Mouse (Mus musculus) heart, embryonic 14.5 days (tissue): Measurements from ENCODE around the gene Hes3. TPM values are rescaled to one million over a fixed set of nuclear protein-coding genes. Genes with fewer than 3 reads are reported as not detected.
A peak's percentile ranks its signal among the peaks of the same experiment; 100 is the strongest.

Source experiments
- ATAC-seq: fragments of 200-750 bp; cut with Nextera tagmentation; 2 replicates; pipeline ENCODE4 v1.8.0; 2017; ENCODE audit warnings: low read depth, moderate TSS enrichment; ENCODE audit not compliant: insufficient number of reproducible peaks, insufficient read depth, low FRiP score
- H3K27ac ChIP-seq, 2 experiments: fragments of 200-500 bp in 1 of 2; fragments of 300-500 bp in 1 of 2; sonication (generic) in 1 of 2; replicated peaks in 1 of 2; 2 replicates each; pipeline ENCODE4 v1.5.1; 2012 to 2014; ENCODE audit warnings: low read depth in 2 of 2, low read length in 2 of 2, control low read depth in 1 of 2, mild to moderate bottlenecking in 1 of 2, mixed read lengths in 1 of 2; ENCODE audit not compliant: control insufficient read depth in 1 of 2, insufficient read depth in 1 of 2
- H3K27me3 ChIP-seq: fragments of 300-500 bp; sonication (generic); 2 replicates; pipeline ENCODE4 v1.6.1; 2014; ENCODE audit warnings: mild to moderate bottlenecking, low read length, control low read depth; ENCODE audit not compliant: control insufficient read depth, insufficient read depth
- H3K36me3 ChIP-seq: fragments of 300-500 bp; sonication (generic); 2 replicates; pipeline ENCODE4 v1.6.1; 2014; ENCODE audit warnings: mild to moderate bottlenecking, control low read depth, low read length, mixed read lengths; ENCODE audit not compliant: control insufficient read depth, insufficient read depth
- H3K4me1 ChIP-seq, 2 experiments: fragments of 200-500 bp in 1 of 2; fragments of 300-500 bp in 1 of 2; sonication (generic) in 1 of 2; 2 replicates each; pipeline ENCODE4 v1.6.1; 2012 to 2014; ENCODE audit warnings: low read length in 2 of 2, control low read depth in 1 of 2, mixed read lengths in 1 of 2; ENCODE audit not compliant: control insufficient read depth in 2 of 2, insufficient read depth in 2 of 2
- H3K4me2 ChIP-seq: fragments of 300-500 bp; sonication (generic); 2 replicates; pipeline ENCODE4 v1.6.1; 2014; ENCODE audit warnings: mild to moderate bottlenecking, low read length
- H3K4me3 ChIP-seq, 2 experiments: fragments of 200-500 bp in 1 of 2; fragments of 300-500 bp in 1 of 2; sonication (generic) in 1 of 2; 2 replicates each; pipeline ENCODE4 v1.5.1; 2012 to 2014; ENCODE audit warnings: low read length in 2 of 2, mild to moderate bottlenecking in 2 of 2, control low read depth in 1 of 2, low read depth in 1 of 2, moderate library complexity in 1 of 2; ENCODE audit not compliant: control insufficient read depth in 1 of 2, insufficient read depth in 1 of 2
- H3K9ac ChIP-seq: fragments of 300-500 bp; sonication (generic); 2 replicates; pipeline ENCODE4 v1.6.1; 2014; ENCODE audit warnings: mild to moderate bottlenecking, low read length
- H3K9me3 ChIP-seq: fragments of 300-500 bp; sonication (generic); 2 replicates; pipeline ENCODE4 v1.6.1; 2016; ENCODE audit warnings: low read length, control low read depth; ENCODE audit not compliant: control insufficient read depth
- WGBS: fragments of 180-500 bp; shearing (Covaris S2); extraction: QIAGEN DNeasy Blood & Tissue Kit; methylation state at CpG from one replicate; pipeline ENCODE4 v1.1.7; 2014; 5-methylcytosine and 5-hydroxymethylcytosine counted together
- polyA plus RNA-seq: library from polyadenylated mRNA; unstranded; fragments of >200 nt; fragmentation: Nextera tagmentation; extraction: Ambion mirVana; gene quantifications from 2 replicates; pipeline ENCODE4 v1.2.1, GENCODE M21; 2014

Hes3 gene
- polyA plus RNA-seq, 1 experiment from 2014 or later, result not detected

DNA sequence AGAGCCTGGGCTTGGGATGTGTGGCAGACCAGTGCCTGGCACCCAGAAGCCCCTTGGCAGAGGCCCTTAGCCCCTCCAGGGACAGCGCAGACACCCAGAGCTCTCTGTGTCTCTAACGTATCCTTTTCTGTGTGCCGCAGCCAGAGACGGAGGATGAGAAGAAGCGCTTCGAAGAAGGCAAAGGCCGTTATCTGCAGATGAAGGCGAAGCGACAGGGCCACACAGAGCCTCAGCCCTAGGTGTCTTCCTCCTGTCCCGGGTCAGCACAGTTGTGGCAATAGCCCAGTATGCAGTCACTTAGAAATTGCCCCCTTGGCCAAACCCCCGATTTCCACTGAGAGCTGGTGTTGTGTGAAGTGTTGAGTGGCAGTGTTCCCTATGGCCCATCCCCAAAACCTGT lies 20.1 kb downstream of the Hes3 start:
- H3K9ac ChIP-seq, result peak overlapping the region; percentile 49; the same call in 1 of the 2 replicates
- no peaks in the 10 kb centered on the region for H3K27me3 ChIP-seq
- H3K4me1 ChIP-seq, result peaks cover 39 to 70% of the 10 kb centered on the region in 2 experiments
- peaks cover 13% of the 10 kb centered on the region; the same call in 1 of the 2 replicates for H3K36me3 ChIP-seq
- no peak for ATAC-seq
- no peak overlapping the region for H3K4me2 ChIP-seq
- H3K9me3 ChIP-seq, result no peaks in the 10 kb centered on the region
- peak overlapping the region in 1 of 2 experiments; percentile 92; a peak in 1 of 4 replicates for H3K27ac ChIP-seq
- WGBS, result 88% methylated on average over 11 of the region's 11 CpGs
- no peak overlapping the region for H3K4me3 ChIP-seq

DNA sequence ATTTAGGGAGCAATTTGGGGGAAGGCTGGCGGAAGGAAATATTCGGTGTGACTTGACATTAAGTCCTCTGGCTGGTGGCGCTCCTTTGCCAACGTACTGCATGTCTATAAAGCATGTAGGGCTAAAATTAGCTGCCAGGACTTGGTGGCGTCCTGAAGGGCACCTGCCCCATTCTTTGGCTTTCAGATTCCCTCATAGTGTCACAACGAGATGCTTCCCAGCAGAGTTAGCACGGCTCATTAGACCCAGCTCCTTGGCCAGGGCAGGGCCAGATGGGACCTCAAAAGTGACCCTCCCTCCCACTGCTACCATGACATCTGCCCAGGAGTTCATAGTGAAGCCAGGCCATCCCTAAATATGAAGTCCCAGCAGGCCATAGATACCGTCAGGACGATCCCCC lies 20.9 kb downstream of the Hes3 start:
- H3K4me2 ChIP-seq, result no peak overlapping the region
- H3K4me1 ChIP-seq, result peaks cover 43 to 75% of the 10 kb centered on the region in 2 experiments
- H3K9me3 ChIP-seq, result no peaks in the 10 kb centered on the region
- WGBS, result 54% methylated on average over 9 of the region's 9 CpGs
- no peak overlapping the region for H3K4me3 ChIP-seq
- H3K9ac ChIP-seq, result no peak overlapping the region
- H3K27me3 ChIP-seq, result no peaks in the 10 kb centered on the region
- peaks cover 13% of the 10 kb centered on the region; the same call in 1 of the 2 replicates for H3K36me3 ChIP-seq
- H3K27ac ChIP-seq, result no peak overlapping the region
- no peak for ATAC-seq

DNA sequence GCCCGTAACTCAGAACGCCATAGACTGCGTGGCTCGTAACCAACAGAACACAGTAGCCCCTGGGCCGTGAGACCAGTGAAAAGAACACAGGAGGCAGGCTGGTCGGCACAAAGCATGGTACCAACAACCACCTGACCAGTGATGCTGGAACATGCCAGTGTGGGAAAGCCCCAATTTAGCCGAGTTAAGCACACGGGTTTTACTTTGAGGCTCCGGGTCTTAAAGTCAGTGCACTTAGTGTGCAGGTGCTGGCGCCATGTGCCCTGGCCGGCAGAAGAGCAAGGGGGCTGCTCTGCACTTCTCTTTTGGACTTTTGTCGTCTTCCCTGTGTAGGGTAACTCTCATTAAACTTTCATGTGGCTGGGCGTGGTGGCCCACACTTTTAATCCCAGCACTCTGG lies 21.5 kb downstream of the Hes3 start:
- no peaks in the 10 kb centered on the region for H3K9me3 ChIP-seq
- peaks cover 13% of the 10 kb centered on the region; the same call in 1 of the 2 replicates for H3K36me3 ChIP-seq
- no peaks in the 10 kb centered on the region for H3K27me3 ChIP-seq
- ATAC-seq, result no peak
- peaks cover 39 to 72% of the 10 kb centered on the region in 2 experiments for H3K4me1 ChIP-seq
- H3K27ac ChIP-seq, result no peak overlapping the region
- H3K4me2 ChIP-seq, result no peak overlapping the region
- no peak overlapping the region for H3K4me3 ChIP-seq
- WGBS, result 86% methylated on average over 13 of the region's 13 CpGs
- no peak overlapping the region for H3K9ac ChIP-seq

GRCm38 (mm10) chr4:152267748-152268369 lies 23.6 kb downstream of the Hes3 start:
- H3K27ac ChIP-seq, result no peak overlapping the region
- H3K9ac ChIP-seq, result no peak overlapping the region
- H3K9me3 ChIP-seq, result no peaks in the 10 kb centered on the region
- H3K36me3 ChIP-seq, result peaks cover 13% of the 10 kb centered on the region; the same call in 1 of the 2 replicates
- no peak overlapping the region for H3K4me2 ChIP-seq
- peaks cover 50 to 77% of the 10 kb centered on the region in 2 experiments for H3K4me1 ChIP-seq
- WGBS, result 76% methylated on average over 13 of the region's 13 CpGs
- no peak for ATAC-seq
- no peaks in the 10 kb centered on the region for H3K27me3 ChIP-seq
- H3K4me3 ChIP-seq, result no peak overlapping the region

DNA sequence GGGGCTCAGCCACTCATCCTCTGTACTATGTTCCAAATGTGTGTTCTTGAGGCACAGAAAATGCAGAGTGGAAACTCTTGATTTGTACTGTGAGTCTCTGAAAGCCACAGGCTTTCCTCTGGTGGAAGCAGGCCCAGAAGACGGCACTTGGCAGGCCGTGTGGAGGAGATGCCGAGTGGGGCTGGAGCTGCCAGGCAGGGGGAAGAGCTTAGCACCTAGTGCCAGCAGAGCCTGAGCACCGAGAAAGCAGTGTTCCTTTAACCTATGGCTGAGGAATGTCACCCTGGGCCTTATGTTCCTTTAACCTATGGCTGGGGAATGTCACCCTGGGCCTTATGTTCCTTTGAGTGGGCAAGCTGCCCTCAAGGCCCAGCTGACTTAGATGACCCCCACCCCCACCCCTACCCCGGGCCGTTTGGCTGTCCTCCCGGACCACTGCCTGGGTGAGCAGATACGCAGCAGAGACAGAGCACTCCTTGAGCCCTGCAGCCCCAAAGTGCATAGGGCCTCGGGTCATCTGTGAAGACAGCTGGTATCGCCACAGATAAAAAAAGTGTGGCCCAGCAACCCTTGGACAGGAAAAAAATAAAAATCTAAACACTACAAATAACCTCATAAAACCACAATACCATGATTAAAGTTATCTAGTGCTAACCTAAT lies 25.1 kb downstream of the Hes3 start:
- peak overlapping the region; percentile 28 to 53; a peak in 3 of 4 replicates for H3K27ac ChIP-seq
- peaks cover 49 to 76% of the 10 kb centered on the region in 2 experiments for H3K4me1 ChIP-seq
- H3K4me3 ChIP-seq, result no peak overlapping the region
- no peaks in the 10 kb centered on the region for H3K9me3 ChIP-seq
- H3K4me2 ChIP-seq, result no peak overlapping the region
- WGBS, result 43% methylated on average over 10 of the region's 10 CpGs
- peaks cover 11% of the 10 kb centered on the region; the same call in 1 of the 2 replicates for H3K36me3 ChIP-seq
- H3K27me3 ChIP-seq, result no peaks in the 10 kb centered on the region
- no peak for ATAC-seq
- no peak overlapping the region for H3K9ac ChIP-seq

GRCm38 (mm10) chr4:152265791-152266190 lies 25.7 kb downstream of the Hes3 start:
- no peaks in the 10 kb centered on the region for H3K9me3 ChIP-seq
- H3K27ac ChIP-seq, result peak overlapping the region in 1 of 2 experiments; percentile 53; a peak in 2 of 4 replicates
- peaks cover 49 to 76% of the 10 kb centered on the region in 2 experiments for H3K4me1 ChIP-seq
- no peak for ATAC-seq
- peaks cover 14% of the 10 kb centered on the region; the same call in 1 of the 2 replicates for H3K36me3 ChIP-seq
- no peak overlapping the region for H3K9ac ChIP-seq
- H3K4me3 ChIP-seq, result no peak overlapping the region
- no peaks in the 10 kb centered on the region for H3K27me3 ChIP-seq
- WGBS, result 58% methylated on average over 5 of the region's 5 CpGs
- H3K4me2 ChIP-seq, result no peak overlapping the region

- peaks cover 21% of the 10 kb centered on the region; the same call in 1 of the 2 replicates for H3K36me3 ChIP-seq
- no peak for ATAC-seq
- 88% methylated on average over 9 of the region's 9 CpGs for WGBS
- H3K4me3 ChIP-seq, result no peak overlapping the region
- peaks cover 51 to 74% of the 10 kb centered on the region in 2 experiments for H3K4me1 ChIP-seq
- peak overlapping the region; percentile 65; the same call in 1 of the 2 replicates for H3K9ac ChIP-seq
- H3K27ac ChIP-seq, result no peak overlapping the region; a peak in 1 of 4 replicates
- H3K9me3 ChIP-seq, result no peaks in the 10 kb centered on the region
- H3K27me3 ChIP-seq, result no peaks in the 10 kb centered on the region
- no peak overlapping the region for H3K4me2 ChIP-seq
Measured at GRCm38 (mm10) chr4:152264867-152265568, 26.4 kb downstream of the Hes3 start.
